Mouse (Mus musculus) bone marrow macrophage, adult 2 months (primary cell): ENCODE results near the gene Ice2.

Source experiments
- CTCF ChIP-seq: IDR thresholded peaks from 2 replicates; pipeline ENCODE4 v1.5.1; 2012; ENCODE audit warnings: low read depth, mild to moderate bottlenecking, low read length, moderate library complexity
- POLR2A ChIP-seq: IDR thresholded peaks from 2 replicates; pipeline ENCODE4 v1.6.1; 2012; ENCODE audit warnings: mild to moderate bottlenecking, low read depth, low read length, borderline replicate concordance

DNA sequence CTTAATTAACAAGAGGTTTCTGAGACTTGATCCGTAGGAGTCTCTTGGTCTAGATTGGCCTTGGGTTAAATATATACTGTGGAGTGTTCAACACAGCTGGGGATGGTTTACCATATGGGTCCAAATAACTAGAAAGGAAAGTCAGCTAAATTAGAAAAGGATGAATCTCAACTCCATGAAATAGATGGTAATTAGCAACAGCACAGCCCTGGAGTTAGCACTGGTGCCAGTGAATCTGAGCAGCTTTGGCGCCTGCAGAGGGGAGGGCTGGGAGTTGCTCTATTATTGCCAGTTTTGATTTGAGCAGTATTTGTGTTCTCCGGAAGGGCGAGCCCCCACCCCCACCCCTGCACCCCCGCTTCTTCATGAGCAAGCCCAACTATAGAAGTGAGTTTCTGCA, 72.7 kb downstream of the Ice2 start:
- TF ChIP-seq POLR2A (no peak), CTCF (no peak)
